Mouse (Mus musculus): Measurements from ENCODE around the gene Tbc1d1.

DNA sequence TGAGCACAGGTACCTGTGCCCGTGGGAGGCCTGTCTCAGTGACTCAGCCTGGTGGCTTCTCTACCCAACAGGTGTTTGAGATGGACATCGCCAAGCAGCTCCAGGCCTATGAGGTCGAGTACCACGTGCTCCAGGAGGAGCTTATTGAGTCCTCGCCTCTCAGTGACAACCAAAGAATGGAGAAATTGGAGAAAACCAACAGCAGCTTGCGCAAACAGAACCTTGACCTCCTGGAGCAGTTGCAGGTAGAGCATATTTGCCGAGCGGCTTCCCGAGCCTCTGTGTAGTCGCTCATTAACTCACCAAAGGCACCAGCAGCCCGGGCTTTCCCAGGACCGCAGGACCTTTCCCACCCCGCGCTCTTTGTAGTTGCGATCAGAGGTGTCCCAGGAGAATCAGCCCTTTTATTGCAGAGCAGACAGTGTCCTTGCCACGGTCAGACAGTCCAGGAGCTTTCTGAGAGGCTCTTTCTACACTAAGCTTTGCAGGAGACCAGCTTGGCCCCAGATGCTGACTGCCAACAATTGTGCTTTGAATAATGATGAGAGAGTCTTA, 189.2 kb downstream of the Tbc1d1 start:
- TF ChIP-seq POLR2A (IDR thresholded peaks at IDR 0.05; ENCODE audit: insufficient read length, low read depth) (no peak), USF1 (IDR thresholded peaks at IDR 0.05; ENCODE audit: low read depth) (no peak), E2F4 (IDR thresholded peaks at IDR 0.05; ENCODE audit: insufficient read depth) (no peak), TCF3 (IDR thresholded peaks at IDR 0.05; ENCODE audit: insufficient read length, low read depth) (no peak), SRF (IDR thresholded peaks at IDR 0.05; ENCODE audit: control insufficient read depth, insufficient read length, low read depth) (no peak), MAX (IDR thresholded peaks at IDR 0.05; ENCODE audit: low read depth) (no peak), POLR2AphosphoS2 (IDR thresholded peaks at IDR 0.05; ENCODE audit: insufficient read length, low read depth) (no peak), TCF12 (IDR thresholded peaks at IDR 0.05; ENCODE audit: insufficient read depth, poor library complexity, severe bottlenecking) (no peak), REST (IDR thresholded peaks at IDR 0.05; ENCODE audit: insufficient read depth, insufficient read length) (no peak), CEBPB (IDR thresholded peaks at IDR 0.05; ENCODE audit: insufficient read depth, poor library complexity, severe bottlenecking) (no peak)

All from myocyte (in vitro differentiated cells).